Mouse (Mus musculus): ENCODE measurements around the gene Lmf1. TPM values are rescaled to one million over a fixed set of nuclear protein-coding genes. Genes with fewer than 3 reads are reported as not detected.

Gene Lmf1
- polyA plus RNA-seq, 1 experiment from 2014 or later: 18.3 TPM

DNA sequence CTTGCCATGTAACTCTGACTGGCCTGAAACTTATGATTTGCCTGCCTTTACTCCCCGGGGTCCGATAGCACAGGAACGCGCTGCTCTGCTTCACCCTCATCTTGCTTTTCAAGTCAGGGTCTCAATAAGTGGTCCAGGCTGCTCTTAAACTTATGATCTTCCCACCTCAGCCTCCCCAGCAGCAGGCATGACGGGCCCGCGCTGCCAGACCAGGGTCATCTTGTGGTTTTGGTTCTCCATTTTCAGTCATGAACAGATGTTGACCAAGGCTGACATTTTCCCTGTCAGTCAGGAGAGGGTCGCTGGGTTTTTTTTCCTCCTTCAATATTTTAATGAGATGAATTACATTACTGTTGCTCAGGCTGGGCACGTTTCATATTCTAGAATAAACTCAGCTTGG, 66.8 kb downstream of the Lmf1 start:
- peaks cover 8% of the 10 kb centered on the region for H3K4me1 ChIP-seq (replicated peaks; ENCODE audit: control insufficient read depth, insufficient read depth, low read length)
- 91% methylated on average over 9 of the region's 9 CpGs for WGBS
- H3K27ac ChIP-seq (ENCODE audit: low read depth, low read length): no peak overlapping the region
- no peak for ATAC-seq (replicated peaks; ENCODE audit: low FRiP score)
- H3K4me3 ChIP-seq (ENCODE audit: low read depth, low read length): no peak overlapping the region
- no peak overlapping the region for H3K9ac ChIP-seq (ENCODE audit: low read length)
- no peaks in the 10 kb centered on the region for H3K27me3 ChIP-seq (ENCODE audit: control insufficient read depth, insufficient read depth, low read length)
- no peak overlapping the region for H3K4me2 ChIP-seq (ENCODE audit: low read depth, low read length, severe bottlenecking)
- H3K9me3 ChIP-seq (ENCODE audit: control insufficient read depth, low read length): no peaks in the 10 kb centered on the region
- no peak for DNase-seq (ENCODE audit: low spot score)
- H3K36me3 ChIP-seq (ENCODE audit: control insufficient read depth, insufficient read depth, low read length): no peaks in the 10 kb centered on the region

DNA sequence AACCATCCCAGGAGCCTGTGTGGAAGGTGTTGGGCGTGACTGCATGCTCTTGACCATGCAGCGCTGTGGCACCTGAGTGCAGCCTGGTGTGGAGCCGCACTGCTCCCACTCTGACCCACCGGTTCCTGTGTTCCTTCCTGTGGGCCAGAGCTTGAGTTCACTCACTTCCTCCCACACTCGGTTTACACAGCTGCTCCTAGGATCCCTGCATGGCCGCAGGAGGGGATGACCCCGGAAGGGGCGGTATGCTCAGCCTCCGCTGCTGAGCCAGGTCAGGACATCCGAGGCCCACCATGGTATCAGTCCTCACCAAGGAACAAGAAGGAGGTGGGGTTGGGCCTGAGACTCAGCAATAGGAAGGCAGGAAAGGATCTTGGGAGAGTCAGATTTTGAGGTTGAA, 69.0 kb downstream of the Lmf1 start:
- Histone ChIP-seq H3K27me3 (ENCODE audit: control insufficient read depth, insufficient read depth, low read length) (no peaks in the 10 kb centered on the region), H3K9me3 (ENCODE audit: control insufficient read depth, low read length) (no peaks in the 10 kb centered on the region), H3K27ac (ENCODE audit: low read depth, low read length) (no peak overlapping the region), H3K36me3 (ENCODE audit: control insufficient read depth, insufficient read depth, low read length) (no peaks in the 10 kb centered on the region), H3K4me2 (ENCODE audit: low read depth, low read length, severe bottlenecking) (no peak overlapping the region), H3K9ac (ENCODE audit: low read length) (no peak overlapping the region), H3K4me1 (replicated peaks; ENCODE audit: control insufficient read depth, insufficient read depth, low read length) (peaks cover 8% of the 10 kb centered on the region), H3K4me3 (ENCODE audit: low read depth, low read length) (no peak overlapping the region)
- DNase-seq (ENCODE audit: low spot score) (no peak), ATAC-seq (replicated peaks; ENCODE audit: low FRiP score) (no peak)
- 92% methylated on average over 10 of the region's 10 CpGs for WGBS

DNA sequence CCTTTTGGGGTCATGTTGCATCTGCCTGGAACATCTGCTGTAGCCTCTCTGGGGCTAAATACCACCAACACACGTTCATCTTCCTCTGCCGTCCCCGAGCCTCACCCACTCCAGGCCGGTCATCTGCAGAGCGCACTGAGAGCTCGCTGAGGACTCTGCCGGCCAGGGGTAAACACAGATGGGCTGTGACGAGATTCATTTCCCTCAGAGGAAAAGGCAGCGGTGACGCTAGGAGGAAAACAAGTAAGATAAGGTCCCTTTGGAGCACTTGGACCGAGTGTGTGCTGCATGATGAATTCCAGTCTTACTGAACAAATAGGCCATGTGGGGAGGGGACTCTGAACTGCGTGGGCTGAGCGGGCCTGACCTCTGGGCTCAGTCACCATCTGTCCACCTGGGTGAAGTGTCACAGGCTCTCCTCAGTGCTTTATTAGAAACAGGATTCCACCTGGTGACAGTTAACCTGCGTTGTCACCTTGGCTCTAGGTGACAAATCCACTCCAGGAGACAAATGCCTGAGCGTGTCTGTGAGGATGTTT, 69.9 kb downstream of the Lmf1 start:
- Histone ChIP-seq H3K9ac (ENCODE audit: low read length) (no peak overlapping the region), H3K4me2 (ENCODE audit: low read depth, low read length, severe bottlenecking) (no peak overlapping the region), H3K36me3 (ENCODE audit: control insufficient read depth, insufficient read depth, low read length) (no peaks in the 10 kb centered on the region), H3K4me3 (ENCODE audit: low read depth, low read length) (no peak overlapping the region), H3K27ac (ENCODE audit: low read depth, low read length) (no peak overlapping the region), H3K9me3 (ENCODE audit: control insufficient read depth, low read length) (no peaks in the 10 kb centered on the region), H3K4me1 (replicated peaks; ENCODE audit: control insufficient read depth, insufficient read depth, low read length) (peaks cover 4% of the 10 kb centered on the region), H3K27me3 (ENCODE audit: control insufficient read depth, insufficient read depth, low read length) (no peaks in the 10 kb centered on the region)
- DNase-seq (ENCODE audit: low spot score) (no peak), ATAC-seq (replicated peaks; ENCODE audit: low FRiP score) (no peak)
- WGBS: 79% methylated on average over 15 of the region's 15 CpGs

DNA sequence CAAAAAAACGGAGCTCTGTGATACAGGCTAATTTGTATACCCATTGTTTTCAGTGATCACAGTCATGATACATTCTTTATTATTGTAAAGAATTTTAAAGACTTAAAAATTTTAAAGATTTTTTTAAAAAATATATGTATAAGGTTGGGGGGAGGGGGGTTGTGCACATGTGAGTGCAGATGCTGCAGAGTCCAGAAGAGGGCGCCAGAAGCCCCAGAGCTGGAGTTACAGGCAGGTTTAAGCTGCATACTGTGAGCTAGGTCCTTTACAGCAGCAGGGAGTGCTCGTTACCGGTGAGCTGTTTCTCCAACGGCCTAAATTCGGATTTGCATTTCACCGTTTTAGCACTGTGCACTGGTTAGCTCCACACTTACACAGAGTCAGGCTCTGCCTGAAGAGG, 71.8 kb downstream of the Lmf1 start:
- H3K36me3 ChIP-seq (ENCODE audit: control insufficient read depth, insufficient read depth, low read length): no peaks in the 10 kb centered on the region

DNA sequence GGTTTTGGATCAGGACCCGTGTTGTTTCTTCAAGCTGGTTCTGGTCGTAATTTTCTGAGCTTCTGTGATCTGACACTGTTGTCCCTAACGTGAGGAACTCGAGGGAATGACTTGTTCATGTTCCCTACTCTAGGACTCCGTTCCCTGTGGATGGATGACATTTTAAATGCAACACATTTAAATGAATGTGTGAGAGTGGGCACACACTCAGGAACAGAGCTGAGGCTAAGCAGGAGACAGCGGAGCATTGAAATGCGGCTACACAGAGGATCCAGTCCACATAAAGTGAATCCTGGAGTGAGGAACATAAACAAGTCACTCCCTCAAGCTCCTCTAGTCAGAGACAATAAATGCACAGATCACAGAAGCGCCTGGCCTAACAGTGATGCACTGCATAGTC, 73.4 kb downstream of the Lmf1 start:
- no peak overlapping the region for H3K27ac ChIP-seq (ENCODE audit: low read depth, low read length)
- no peak overlapping the region for H3K4me2 ChIP-seq (ENCODE audit: low read depth, low read length, severe bottlenecking)
- no peaks in the 10 kb centered on the region for H3K9me3 ChIP-seq (ENCODE audit: control insufficient read depth, low read length)
- ATAC-seq (replicated peaks; ENCODE audit: low FRiP score): no peak
- H3K36me3 ChIP-seq (ENCODE audit: control insufficient read depth, insufficient read depth, low read length): no peaks in the 10 kb centered on the region
- no peak overlapping the region for H3K9ac ChIP-seq (ENCODE audit: low read length)
- H3K4me3 ChIP-seq (ENCODE audit: low read depth, low read length): no peak overlapping the region
- no peak for DNase-seq (ENCODE audit: low spot score)
- 91% methylated on average over 8 of the region's 8 CpGs for WGBS
- no peaks in the 10 kb centered on the region for H3K4me1 ChIP-seq (replicated peaks; ENCODE audit: control insufficient read depth, insufficient read depth, low read length)
- no peaks in the 10 kb centered on the region for H3K27me3 ChIP-seq (ENCODE audit: control insufficient read depth, insufficient read depth, low read length)

More for the DNA sequence above, 71.8 kb downstream of the Lmf1 start:
- Histone ChIP-seq H3K27ac (ENCODE audit: low read depth, low read length) (no peak overlapping the region), H3K27me3 (ENCODE audit: control insufficient read depth, insufficient read depth, low read length) (no peaks in the 10 kb centered on the region), H3K9me3 (ENCODE audit: control insufficient read depth, low read length) (no peaks in the 10 kb centered on the region), H3K4me3 (ENCODE audit: low read depth, low read length) (no peak overlapping the region), H3K4me2 (ENCODE audit: low read depth, low read length, severe bottlenecking) (no peak overlapping the region), H3K9ac (ENCODE audit: low read length) (no peak overlapping the region), H3K4me1 (replicated peaks; ENCODE audit: control insufficient read depth, insufficient read depth, low read length) (no peaks in the 10 kb centered on the region)
- DNase-seq (ENCODE audit: low spot score) (no peak), ATAC-seq (replicated peaks; ENCODE audit: low FRiP score) (no peak)
- WGBS: 84% methylated on average over 7 of the region's 7 CpGs

DNA sequence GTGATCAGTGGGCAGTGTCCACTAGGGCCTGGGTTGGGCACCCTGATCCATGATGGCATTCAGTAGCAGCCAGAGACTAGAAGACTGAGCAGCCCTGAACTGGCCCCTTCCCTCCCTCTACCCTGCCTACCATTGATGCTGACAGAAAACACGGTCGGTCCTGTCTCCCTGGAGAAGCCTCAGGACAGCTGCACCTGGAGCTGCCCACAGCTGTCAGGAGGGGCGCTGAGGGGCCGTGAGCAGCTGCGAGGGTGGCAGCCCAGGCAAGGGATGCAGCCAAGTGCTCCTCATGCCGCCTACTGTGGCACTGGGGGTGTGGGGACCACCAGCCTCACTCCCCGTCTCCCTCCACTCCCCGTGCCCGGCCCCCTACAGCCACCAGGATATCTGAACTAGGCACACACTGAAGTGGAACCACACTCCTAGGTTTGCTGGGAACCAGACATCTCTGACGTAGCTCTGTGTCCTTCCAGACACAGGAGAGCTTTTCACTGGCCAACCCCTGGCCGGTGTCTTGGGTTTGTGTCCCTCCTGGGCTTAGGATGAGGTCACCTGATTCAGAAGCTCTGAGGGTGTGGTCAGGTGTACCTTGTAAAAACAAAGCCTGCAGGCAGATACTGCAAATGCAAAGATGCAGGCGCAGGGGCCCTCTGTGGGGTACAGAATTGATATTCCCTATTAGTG, 77.4 kb downstream of the Lmf1 start:
- no peak overlapping the region for H3K27ac ChIP-seq (ENCODE audit: low read depth, low read length)
- whole genome bisulfite sequencing: 81% methylated on average over 12 of the region's 12 CpGs

DNA sequence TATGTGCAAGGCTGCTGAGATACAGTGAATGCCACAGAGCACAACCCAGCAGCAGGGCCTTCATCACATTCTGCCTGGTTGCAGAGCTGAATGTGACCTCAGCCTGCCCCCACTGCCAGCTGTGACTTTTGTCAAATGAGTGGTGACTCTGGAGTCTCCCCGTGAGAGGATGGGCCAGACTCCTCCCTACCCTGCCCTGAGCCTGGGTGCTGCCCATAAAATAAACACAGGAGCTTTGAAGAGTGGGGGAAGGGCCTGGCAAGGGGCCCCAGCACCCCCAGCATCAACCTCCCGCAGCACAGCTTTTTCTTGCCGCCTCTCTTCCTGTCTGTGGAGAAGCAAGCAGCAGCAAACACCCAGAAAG, 77.9 kb downstream of the Lmf1 start:
- Histone ChIP-seq H3K9me3 (ENCODE audit: control insufficient read depth, low read length) (no peaks in the 10 kb centered on the region), H3K4me2 (ENCODE audit: low read depth, low read length, severe bottlenecking) (no peak overlapping the region), H3K27ac (ENCODE audit: low read depth, low read length) (no peak overlapping the region), H3K4me1 (replicated peaks; ENCODE audit: control insufficient read depth, insufficient read depth, low read length) (no peaks in the 10 kb centered on the region), H3K9ac (ENCODE audit: low read length) (no peak overlapping the region), H3K36me3 (ENCODE audit: control insufficient read depth, insufficient read depth, low read length) (no peaks in the 10 kb centered on the region), H3K4me3 (ENCODE audit: low read depth, low read length) (no peak overlapping the region), H3K27me3 (ENCODE audit: control insufficient read depth, insufficient read depth, low read length) (no peaks in the 10 kb centered on the region)
- WGBS: 72% methylated on average over 3 of the region's 3 CpGs
- ATAC-seq (replicated peaks; ENCODE audit: low FRiP score): no peak
- DNase-seq (ENCODE audit: low spot score): no peak

More for the DNA sequence above, 77.4 kb downstream of the Lmf1 start:
- H3K27me3 ChIP-seq (ENCODE audit: control insufficient read depth, insufficient read depth, low read length): no peaks in the 10 kb centered on the region
- DNase-seq (ENCODE audit: low spot score) (no peak), ATAC-seq (replicated peaks; ENCODE audit: low FRiP score) (no peak)
- H3K4me2 ChIP-seq (ENCODE audit: low read depth, low read length, severe bottlenecking): no peak overlapping the region
- H3K9me3 ChIP-seq (ENCODE audit: control insufficient read depth, low read length): no peaks in the 10 kb centered on the region
- no peak overlapping the region for H3K9ac ChIP-seq (ENCODE audit: low read length)
- H3K4me3 ChIP-seq (ENCODE audit: low read depth, low read length): no peak overlapping the region
- no peaks in the 10 kb centered on the region for H3K36me3 ChIP-seq (ENCODE audit: control insufficient read depth, insufficient read depth, low read length)
- no peaks in the 10 kb centered on the region for H3K4me1 ChIP-seq (replicated peaks; ENCODE audit: control insufficient read depth, insufficient read depth, low read length)

DNA sequence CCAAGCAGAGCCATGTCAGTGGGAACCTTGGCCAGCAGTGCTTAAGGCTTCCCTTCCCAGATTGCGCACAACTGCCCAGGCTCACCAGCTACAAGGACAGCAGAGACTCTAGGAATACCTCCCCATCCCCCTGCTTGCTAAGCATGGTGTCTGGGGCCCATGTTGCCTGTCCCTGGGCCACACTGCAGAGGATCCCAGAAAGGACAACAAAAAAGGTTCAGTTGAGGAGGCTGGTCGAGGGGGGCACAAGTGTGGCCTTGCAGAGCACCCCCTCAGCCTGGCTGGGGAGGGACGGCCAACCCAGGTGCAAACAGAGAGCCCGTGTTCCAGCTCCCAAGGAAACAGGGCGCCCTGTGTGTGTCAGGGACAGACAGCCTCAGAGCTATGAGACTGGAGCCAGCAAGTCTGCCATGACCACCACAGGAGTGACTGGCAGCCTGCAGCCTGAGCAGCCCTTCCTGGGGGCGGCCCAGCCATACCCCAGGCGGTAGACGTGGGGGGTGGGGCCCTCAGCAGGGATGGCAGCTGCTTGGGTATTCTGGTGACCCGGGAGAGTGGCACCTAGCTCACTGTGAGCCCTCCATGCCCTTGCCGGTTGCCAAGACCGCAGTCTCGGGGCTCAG, 84.4 kb downstream of the Lmf1 start:
- DNase-seq (ENCODE audit: low spot score): no peak
- H3K36me3 ChIP-seq (ENCODE audit: control insufficient read depth, insufficient read depth, low read length): no peaks in the 10 kb centered on the region
- H3K27ac ChIP-seq (ENCODE audit: low read depth, low read length): no peak overlapping the region

DNA sequence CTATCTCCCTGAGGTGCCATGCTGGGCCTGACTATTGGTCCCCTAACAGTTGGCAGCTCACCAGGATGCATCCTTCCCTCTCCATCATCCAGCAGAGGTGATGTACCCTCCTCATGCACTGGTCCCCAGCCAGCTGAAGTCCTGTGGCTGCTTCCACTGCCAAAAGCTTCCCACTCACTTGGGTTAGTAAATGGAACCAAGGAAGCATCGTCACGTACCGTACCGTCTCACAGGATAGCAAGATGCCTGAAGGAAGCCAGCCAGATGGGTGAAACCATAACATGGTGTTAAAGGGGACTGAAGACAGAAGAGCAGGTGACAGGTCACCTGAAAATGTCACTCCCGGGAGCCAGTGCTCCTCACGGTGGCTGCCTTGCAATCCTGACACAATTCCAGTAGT, 86.6 kb downstream of the Lmf1 start:
- 93% methylated on average over 6 of the region's 6 CpGs for WGBS
- H3K9me3 ChIP-seq (ENCODE audit: control insufficient read depth, low read length): no peaks in the 10 kb centered on the region
- H3K4me2 ChIP-seq (ENCODE audit: low read depth, low read length, severe bottlenecking): no peak overlapping the region
- no peaks in the 10 kb centered on the region for H3K36me3 ChIP-seq (ENCODE audit: control insufficient read depth, insufficient read depth, low read length)
- H3K9ac ChIP-seq (ENCODE audit: low read length): no peak overlapping the region
- H3K27me3 ChIP-seq (ENCODE audit: control insufficient read depth, insufficient read depth, low read length): no peaks in the 10 kb centered on the region
- DNase-seq (ENCODE audit: low spot score) (no peak), ATAC-seq (replicated peaks; ENCODE audit: low FRiP score) (no peak)
- no peak overlapping the region for H3K27ac ChIP-seq (ENCODE audit: low read depth, low read length)
- no peak overlapping the region for H3K4me3 ChIP-seq (ENCODE audit: low read depth, low read length)
- peaks cover 9% of the 10 kb centered on the region for H3K4me1 ChIP-seq (replicated peaks; ENCODE audit: control insufficient read depth, insufficient read depth, low read length)

More for the DNA sequence above, 84.4 kb downstream of the Lmf1 start:
- Histone ChIP-seq H3K27me3 (ENCODE audit: control insufficient read depth, insufficient read depth, low read length) (no peaks in the 10 kb centered on the region), H3K9ac (ENCODE audit: low read length) (no peak overlapping the region), H3K4me1 (replicated peaks; ENCODE audit: control insufficient read depth, insufficient read depth, low read length) (peaks cover 7% of the 10 kb centered on the region), H3K9me3 (ENCODE audit: control insufficient read depth, low read length) (no peaks in the 10 kb centered on the region), H3K4me2 (ENCODE audit: low read depth, low read length, severe bottlenecking) (no peak overlapping the region), H3K4me3 (ENCODE audit: low read depth, low read length) (no peak overlapping the region)
- ATAC-seq (replicated peaks; ENCODE audit: low FRiP score): no peak
- WGBS: 70% methylated on average over 12 of the region's 12 CpGs

Measured in forebrain, embryonic 11.5 days (tissue).